Mouse (Mus musculus) layer of hippocampus, adult 11-12 months (tissue): ENCODE results near the gene Tmod4.
"Not testable (repeated sequence)": the region's sequence is repeated elsewhere in the genome, so short reads cannot be mapped to it uniquely, and the experiment has no call there.

Experiments
- DNase-seq: peaks from one replicate; pipeline ENCODE4 v3.0.0; 2022; ENCODE audit warnings: low spot score

The Tmod4 gene

GRCm38 (mm10) chr3:95124246-95124645 is at the start of gene Tmod4:
Gene Tmod4, plus strand, starts transcription at chr3:95124476.
- DNase-seq, result no peak

DNA sequence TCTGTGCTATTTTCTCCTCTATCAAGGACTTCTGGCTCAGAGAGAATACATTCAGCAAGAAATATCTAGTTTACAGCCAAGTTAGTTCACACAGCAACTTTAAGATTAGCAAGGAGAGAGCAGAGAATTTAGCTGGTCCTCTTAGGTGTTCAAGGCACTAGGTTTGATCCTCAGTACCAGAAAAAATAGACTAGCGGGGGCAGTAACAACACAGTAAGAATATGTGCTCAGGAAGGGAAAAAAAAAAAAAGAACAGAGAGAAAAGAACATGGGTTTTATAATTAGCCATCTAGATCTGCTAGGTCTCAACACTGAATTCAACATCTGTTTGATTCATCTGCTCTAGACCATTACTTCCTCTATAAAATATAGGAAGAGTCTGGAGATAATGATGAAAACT is 36.2 kb upstream of the Tmod4 start:
- DNase-seq, result no peak

DNA sequence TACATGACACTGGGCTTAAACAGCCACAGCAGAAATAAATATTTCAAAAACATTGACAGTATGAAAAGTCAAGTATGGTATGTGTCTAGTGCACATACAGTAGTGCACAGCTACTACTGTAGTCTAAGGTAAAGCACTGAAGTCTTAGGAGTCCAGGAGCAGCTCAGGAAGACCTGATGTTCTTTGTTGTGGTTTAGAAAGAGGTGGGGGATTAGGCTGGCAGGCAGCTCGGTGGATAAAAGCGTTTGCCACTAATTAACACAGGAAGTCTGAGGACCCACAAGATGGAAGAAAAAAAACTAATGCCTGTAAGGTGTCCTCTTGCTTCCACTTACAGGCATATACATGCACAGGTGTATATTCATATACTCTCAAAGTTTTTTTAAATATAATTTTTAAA is 23.4 kb upstream of the Tmod4 start:
- DNase-seq, result no peak

DNA sequence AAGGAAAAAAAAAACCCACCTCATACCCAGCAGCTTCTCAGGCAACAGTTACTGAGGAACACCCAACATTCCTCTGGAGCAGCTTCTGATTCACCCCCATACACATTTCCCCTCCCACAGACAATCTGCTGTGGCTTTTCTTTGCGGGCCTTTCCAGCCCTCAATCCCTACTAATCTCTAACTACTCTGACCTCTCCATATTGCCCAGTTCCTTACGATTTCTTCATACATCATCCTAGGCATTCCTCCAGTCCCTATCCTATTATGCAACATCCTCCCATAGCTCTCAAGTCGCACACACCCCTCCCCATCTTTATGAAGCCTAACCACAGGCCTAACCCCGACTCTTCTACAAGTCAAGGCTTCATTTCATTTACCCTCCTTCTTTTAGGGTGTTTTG is 19.2 kb upstream of the Tmod4 start:
- DNase-seq, result peak; percentile 53

DNA sequence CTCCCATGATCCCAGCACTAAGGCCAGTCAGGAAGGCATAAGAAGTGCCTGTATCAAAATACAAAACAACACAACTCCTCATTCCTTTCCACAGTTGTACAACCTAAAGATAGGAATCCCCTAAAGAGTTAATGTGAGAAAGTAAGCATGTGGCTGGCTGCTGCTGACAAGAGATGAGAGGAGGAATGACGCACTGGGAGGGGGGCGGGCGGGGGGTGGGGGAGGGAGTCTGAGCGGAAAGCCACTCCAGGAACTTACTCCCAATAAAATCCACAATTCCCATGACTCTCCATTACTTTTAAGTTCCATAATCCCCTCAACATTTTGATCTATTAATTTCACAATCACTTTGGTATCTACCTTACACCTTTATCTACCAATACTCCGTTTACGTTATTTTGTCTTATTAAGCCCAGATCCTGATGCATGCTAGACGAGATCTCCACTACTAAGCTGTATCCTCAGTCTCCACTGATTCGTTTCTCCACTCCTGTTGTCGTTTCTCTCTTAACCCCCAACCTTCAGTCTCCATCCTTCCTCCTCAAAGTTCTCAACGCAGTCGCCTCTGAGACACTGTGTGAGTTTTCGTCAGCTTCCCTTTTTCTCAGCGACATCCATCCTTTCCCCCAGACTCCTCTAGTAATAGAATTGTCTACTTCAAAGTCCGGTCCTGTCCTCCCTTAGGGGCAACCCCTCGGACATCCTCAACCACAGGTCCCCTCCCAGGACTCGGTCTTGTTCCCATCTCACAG is 18.5 kb upstream of the Tmod4 start:
- no peak for DNase-seq

GRCm38 (mm10) chr3:95106338-95107117 is 17.7 kb upstream of the Tmod4 start, which contains the start of gene Pip5k1a:
Gene Pip5k1a, minus strand, starts transcription at chr3:95106930.
- DNase-seq, result peak; percentile 96

GRCm38 (mm10) chr3:95107308-95107707 is 17.0 kb upstream of the Tmod4 start:
- DNase-seq, result not testable (repeated sequence)

GRCm38 (mm10) chr3:95107898-95108297 is 16.4 kb upstream of the Tmod4 start:
- DNase-seq, result no peak

- DNase-seq, result peak; percentile 89
These were observed 13.2 kb upstream of the Tmod4 start, which contains the start of gene Vps72 for GRCm38 (mm10) chr3:95110911-95111726. Gene Vps72, plus strand, starts transcription at chr3:95111022.

GRCm38 (mm10) chr3:95112760-95113159 is 11.5 kb upstream of the Tmod4 start:
- DNase-seq, result no peak

- DNase-seq, result no peak
These were observed 6.5 kb upstream of the Tmod4 start for GRCm38 (mm10) chr3:95117751-95118150.

DNA sequence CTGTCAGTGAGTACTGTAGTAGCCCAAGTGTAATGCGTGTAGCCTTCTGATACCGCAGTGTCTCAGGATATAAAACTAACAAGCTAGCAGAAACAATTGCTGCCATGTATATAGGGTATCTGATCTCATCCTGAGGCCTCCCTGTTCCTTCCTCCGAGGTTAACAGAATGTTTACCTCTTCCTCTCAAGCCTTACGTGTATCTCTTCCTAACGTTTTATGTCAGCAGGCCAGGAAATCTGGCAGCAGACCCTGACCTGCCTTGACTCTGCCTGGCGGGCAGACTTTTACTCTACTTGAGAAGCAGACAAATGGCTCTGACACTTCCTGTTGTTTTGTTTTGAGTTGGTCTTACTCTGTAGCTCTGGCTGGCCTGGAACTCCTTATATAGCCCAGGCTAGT is 2.7 kb upstream of the Tmod4 start:
- DNase-seq, result no peak

DNA sequence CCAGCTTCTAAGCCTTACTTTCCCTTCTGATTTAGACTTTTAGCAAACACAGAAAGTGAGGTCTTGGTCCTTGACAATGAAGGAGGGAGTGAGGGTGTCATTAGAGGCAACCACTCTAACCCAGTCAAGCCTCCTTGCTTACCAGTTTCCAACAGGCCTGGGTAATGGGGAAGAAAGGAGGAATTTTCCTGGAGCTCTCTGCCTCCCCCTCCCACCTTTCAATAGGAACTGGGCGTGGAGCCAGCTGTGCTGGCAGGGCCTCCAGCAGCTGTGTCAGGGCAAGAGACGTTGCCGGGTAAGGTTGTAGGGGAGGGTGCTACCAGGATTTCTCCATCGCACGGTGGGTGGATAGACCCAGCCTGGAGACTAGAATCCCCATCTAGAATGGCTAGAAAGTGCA is 696 bp downstream of the Tmod4 start:
- DNase-seq, result peak; percentile 55

DNA sequence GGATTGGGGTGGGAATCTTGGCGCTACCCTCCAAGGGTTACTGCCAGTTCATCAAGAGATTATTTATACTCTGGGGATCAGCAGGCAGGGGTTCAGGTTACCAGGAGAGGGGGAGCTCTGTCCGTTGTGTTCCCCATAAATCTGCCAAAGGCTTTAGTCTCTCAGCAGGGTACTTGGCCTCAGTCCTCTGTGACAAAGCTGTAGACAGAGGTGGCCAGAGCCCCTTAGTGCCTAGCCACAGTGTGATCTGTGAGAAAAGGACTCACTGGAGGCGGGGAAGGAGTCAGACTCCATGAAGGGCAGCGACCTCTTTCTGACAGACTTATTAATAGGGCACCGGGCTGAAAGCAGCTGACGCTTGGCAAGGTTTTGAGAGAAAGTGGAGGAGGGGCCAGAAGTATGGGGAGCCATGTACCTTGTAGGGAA is 5.0 kb downstream of the Tmod4 start:
- DNase-seq, result no peak

- no peak for DNase-seq
These were observed 5.8 kb downstream of the Tmod4 start for GRCm38 (mm10) chr3:95130081-95130480.

DNA sequence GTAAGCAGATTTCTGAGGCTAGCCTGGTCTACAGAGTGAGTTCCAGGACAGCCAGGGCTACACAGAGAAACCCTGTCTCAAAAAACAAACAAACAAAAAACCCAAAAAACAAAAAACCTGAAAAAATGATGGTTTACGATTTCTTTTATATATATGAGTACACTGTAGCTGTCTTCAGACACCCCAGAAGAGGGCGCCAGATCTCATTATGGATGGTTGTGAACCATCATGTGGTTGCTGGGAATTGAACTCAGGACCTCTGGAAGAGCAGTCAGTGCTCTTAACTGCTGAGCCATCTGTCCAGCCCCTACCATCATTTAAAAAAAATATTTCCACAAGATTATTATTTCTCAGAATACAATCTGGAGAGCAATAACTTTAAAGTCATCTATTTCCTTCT is 8.1 kb downstream of the Tmod4 start:
- not testable (repeated sequence) for DNase-seq

DNA sequence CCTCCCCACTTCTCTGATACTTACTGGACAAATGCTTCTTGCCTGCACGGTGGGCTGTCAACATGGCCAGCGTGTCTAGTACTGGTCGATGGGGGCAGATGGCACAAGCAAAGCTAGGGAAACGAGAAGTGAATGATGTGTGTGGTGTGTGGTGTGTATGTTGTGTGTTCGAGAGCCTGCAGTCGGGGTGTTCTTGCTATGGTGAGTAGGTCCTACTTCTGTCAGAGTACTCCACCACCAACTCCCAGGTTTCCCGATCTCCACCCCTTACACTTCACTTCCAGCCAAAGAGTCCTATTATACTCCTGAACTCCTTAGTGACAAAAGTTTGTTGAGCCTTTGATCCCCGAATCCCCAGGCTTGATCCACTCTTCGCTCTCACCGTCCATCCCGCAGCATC is 8.9 kb downstream of the Tmod4 start:
- DNase-seq, result no peak

GRCm38 (mm10) chr3:95133680-95134101 is 9.4 kb downstream of the Tmod4 start, which contains the start of the genes Scnm1 and Lysmd1:
Gene Scnm1, minus strand, starts transcription at chr3:95134011.
Gene Lysmd1, plus strand, starts transcription at chr3:95134088.
- peak; percentile 94 for DNase-seq

DNA sequence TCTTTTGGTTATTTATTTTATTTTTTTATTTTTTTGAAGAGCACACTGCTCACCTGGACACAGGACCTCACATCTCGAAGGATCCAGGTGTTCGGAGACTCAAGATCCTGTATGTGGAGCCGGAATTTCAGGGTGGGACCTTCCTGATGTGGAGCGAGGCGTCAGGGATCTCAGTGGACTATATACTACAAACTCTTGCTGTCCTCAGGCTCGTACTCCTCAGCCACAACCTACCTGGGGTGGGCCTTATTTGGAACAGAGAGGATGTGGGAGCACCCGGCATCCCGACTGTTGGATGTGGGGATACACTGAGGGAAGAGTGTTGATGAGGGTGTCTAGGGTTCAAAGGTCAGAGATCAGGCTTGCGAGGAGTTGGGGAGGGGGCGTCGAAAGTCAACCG is 9.9 kb downstream of the Tmod4 start:
- not testable (repeated sequence) for DNase-seq

GRCm38 (mm10) chr3:95135023-95135422 is 10.7 kb downstream of the Tmod4 start:
- peak; percentile 65 for DNase-seq

DNA sequence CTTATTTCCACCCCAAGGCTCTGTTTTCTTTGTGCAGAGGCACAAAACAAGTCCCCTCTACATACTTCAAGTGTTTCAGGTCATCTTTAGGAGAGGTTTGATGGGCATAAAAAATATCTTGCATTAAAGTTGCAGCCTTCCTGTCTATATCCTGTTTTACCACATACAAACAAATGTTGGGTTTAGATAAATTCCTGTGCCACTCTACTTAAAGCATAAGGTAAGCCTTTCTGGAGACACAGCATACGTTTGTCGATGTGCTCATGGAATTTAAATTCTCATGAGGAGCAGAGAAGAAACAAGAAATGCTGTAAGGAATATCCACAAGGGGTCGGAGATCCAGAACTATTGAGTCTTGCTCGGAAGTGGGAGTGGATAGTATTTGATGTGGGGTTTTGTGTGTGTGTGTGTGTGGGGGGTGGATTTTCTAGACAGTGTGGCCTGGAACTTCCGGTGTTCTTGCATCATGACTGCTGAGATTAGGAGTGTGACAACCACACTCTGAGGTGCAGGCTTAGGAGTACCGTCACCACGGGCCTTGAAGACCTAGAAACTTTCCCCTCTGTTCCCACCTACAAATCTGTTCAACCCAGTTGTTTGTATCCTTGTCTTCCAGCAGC is 11.3 kb downstream of the Tmod4 start:
- no peak for DNase-seq

DNA sequence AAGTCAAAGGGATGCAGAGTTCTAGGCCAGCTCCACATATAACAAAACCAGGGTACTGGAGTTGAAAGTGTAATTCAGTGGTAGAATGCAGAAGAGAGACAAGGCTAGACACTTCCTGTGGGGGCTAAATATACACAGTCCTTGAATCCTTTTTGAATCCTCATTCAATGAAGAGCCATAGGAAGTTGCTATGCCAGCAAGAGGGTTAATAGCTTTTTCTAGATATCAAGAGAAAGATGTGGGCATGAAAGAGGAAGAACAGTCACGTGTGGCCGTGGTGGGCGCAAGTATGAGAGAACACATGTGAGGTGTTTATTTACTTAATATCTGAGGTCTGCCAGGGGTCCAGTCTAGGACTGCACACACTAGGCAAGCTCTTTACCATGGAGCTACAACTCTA is 12.1 kb downstream of the Tmod4 start:
- DNase-seq, result no peak
